Mouse (Mus musculus) G1E (cell line): ENCODE measurements at regions not wholly inside any gene's neighbourhood (a gene's known extent, or its start where the extent isn't known, plus 50 kb on each side); places are given as distances from the start of the nearest gene placed in this dataset.

Experiments
- CTCF ChIP-seq: IDR thresholded peaks from 2 replicates; pipeline ENCODE4 v1.5.1; 2012; ENCODE audit warnings: low read depth, low read length, inconsistent platforms, mixed read lengths
- POLR2AphosphoS5 ChIP-seq: IDR thresholded peaks from 2 replicates; pipeline ENCODE4 v1.6.1; 2012; ENCODE audit warnings: low read depth, low read length, inconsistent platforms; ENCODE audit not compliant: insufficient replicate concordance

DNA sequence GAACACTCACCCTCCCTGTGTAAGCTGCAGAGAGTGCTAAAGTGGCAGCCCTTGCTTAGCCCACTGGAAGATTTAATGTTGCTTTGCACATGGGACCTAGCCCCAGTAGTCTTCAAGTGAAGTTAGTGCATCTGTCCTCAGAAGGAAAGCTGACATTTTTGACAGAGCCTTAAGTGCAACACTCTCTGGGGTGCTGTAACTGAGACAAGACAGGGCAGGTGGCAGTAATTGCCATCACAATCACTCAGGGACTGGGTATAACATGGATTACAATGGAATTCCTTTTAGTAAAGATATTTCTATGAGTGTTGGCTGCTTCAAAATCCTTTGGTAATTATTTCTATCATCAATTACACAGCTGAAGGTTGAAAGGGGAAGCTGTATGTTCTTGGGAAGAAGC is 556.4 kb downstream of the Gsdmc2 start:
- TF ChIP-seq POLR2AphosphoS5 = no peak
- TF ChIP-seq CTCF = no peak
